Mouse (Mus musculus) brown adipose tissue, adult 24 weeks (tissue): ENCODE results near the gene Drd2. TPM values are rescaled to one million over a fixed set of nuclear protein-coding genes. Genes with fewer than 3 reads are reported as not detected.

Experiments
- H3K27ac ChIP-seq: fragments of 200-500 bp; replicated peaks from 2 replicates; pipeline ENCODE4 v1.5.1; 2012; ENCODE audit warnings: low read depth, mild to moderate bottlenecking, low read length
- H3K4me1 ChIP-seq: fragments of 200-500 bp; 2 replicates; pipeline ENCODE4 v1.6.1; 2012; ENCODE audit warnings: low read length, mixed read lengths; ENCODE audit not compliant: control insufficient read depth, insufficient read depth, insufficient read length
- H3K4me3 ChIP-seq: fragments of 200-500 bp; 2 replicates; pipeline ENCODE4 v1.5.1; 2012; ENCODE audit warnings: low read depth, mild to moderate bottlenecking, low read length, moderate library complexity; ENCODE audit not compliant: insufficient read depth
- polyA plus RNA-seq: library from polyadenylated mRNA; stranded (reverse); fragments of >200 nt; gene quantifications from 2 replicates; pipeline ENCODE4 v1.2.4, GENCODE M21; 2012; ENCODE audit not compliant: missing spikeins, insufficient read depth, insufficient read length

The Drd2 gene
- polyA plus RNA-seq, 1 experiment: not detected

GRCm38 (mm10) chr9:49407028-49407427, 66.6 kb downstream of the Drd2 start:
- Histone ChIP-seq H3K4me1 (no peaks in the 10 kb centered on the region), H3K27ac (no peak overlapping the region)

GRCm38 (mm10) chr9:49410621-49411020, 70.2 kb downstream of the Drd2 start:
- no peaks in the 10 kb centered on the region for H3K4me1 ChIP-seq
- H3K4me3 ChIP-seq: no peak overlapping the region
- H3K27ac ChIP-seq: no peak overlapping the region

More at GRCm38 (mm10) chr9:49407028-49407427, 66.6 kb downstream of the Drd2 start:
- no peak overlapping the region for H3K4me3 ChIP-seq

GRCm38 (mm10) chr9:49423866-49424265, 83.4 kb downstream of the Drd2 start:
- Histone ChIP-seq H3K4me1 (peaks cover 2% of the 10 kb centered on the region; the same call in 1 of the 2 replicates), H3K4me3 (no peak overlapping the region)

GRCm38 (mm10) chr9:49425585-49425984, 85.2 kb downstream of the Drd2 start:
- Histone ChIP-seq H3K4me1 (peaks cover 5% of the 10 kb centered on the region; the same call in 1 of the 2 replicates), H3K4me3 (no peak overlapping the region), H3K27ac (no peak overlapping the region)

More at GRCm38 (mm10) chr9:49423866-49424265, 83.4 kb downstream of the Drd2 start:
- no peak overlapping the region for H3K27ac ChIP-seq

- Histone ChIP-seq H3K4me3 (no peak within 1 kb of the TSS), H3K27ac (no peak within 1 kb of the TSS), H3K4me1 (peaks cover 5% of the 10 kb centered on the region; the same call in 1 of the 2 replicates)
Observed at GRCm38 (mm10) chr9:49426921-49427320, 86.5 kb downstream of the Drd2 start, which contains the start of gene Ankk1. TSS of gene Ankk1 (minus strand) at chr9:49427021.

GRCm38 (mm10) chr9:49427478-49427877, 87.1 kb downstream of the Drd2 start:
- Histone ChIP-seq H3K4me3 (no peak overlapping the region), H3K4me1 (peaks cover 5% of the 10 kb centered on the region; the same call in 1 of the 2 replicates), H3K27ac (no peak overlapping the region)

- H3K4me3 ChIP-seq: no peak overlapping the region
- peaks cover 3% of the 10 kb centered on the region; the same call in 1 of the 2 replicates for H3K4me1 ChIP-seq
- no peak overlapping the region for H3K27ac ChIP-seq
Observed at GRCm38 (mm10) chr9:49442621-49443020, 102.2 kb downstream of the Drd2 start.

GRCm38 (mm10) chr9:49450491-49450890, 110.1 kb downstream of the Drd2 start:
- no peak overlapping the region for H3K27ac ChIP-seq
- H3K4me3 ChIP-seq: no peak overlapping the region
- peaks cover 3% of the 10 kb centered on the region; the same call in 1 of the 2 replicates for H3K4me1 ChIP-seq

GRCm38 (mm10) chr9:49452396-49452795, 112.0 kb downstream of the Drd2 start:
- no peaks in the 10 kb centered on the region for H3K4me1 ChIP-seq
- no peak overlapping the region for H3K4me3 ChIP-seq
- H3K27ac ChIP-seq: no peak overlapping the region

- no peak overlapping the region for H3K27ac ChIP-seq
- H3K4me3 ChIP-seq: no peak overlapping the region
- H3K4me1 ChIP-seq: no peaks in the 10 kb centered on the region
Observed at GRCm38 (mm10) chr9:49456136-49456535, 115.7 kb downstream of the Drd2 start.

Other genes with a start within 250 kb of the Drd2 start
- not detected in 2 replicates for gene Gm4894, start 90.1 kb upstream of the Drd2 start, polyA plus RNA-seq
- not detected in 2 replicates for gene Ankk1, start 86.4 kb downstream of the Drd2 start, polyA plus RNA-seq
- 1.6 and 2.1 TPM in 2 replicates for gene Ttc12, start 145.6 kb downstream of the Drd2 start, polyA plus RNA-seq